Mouse (Mus musculus) mouse embryonic stem cell (cell line): ENCODE measurements around the gene Kctd6.

ENCODE experiments used
- in situ Hi-C, 2 experiments: fragments of 300-500 bp; cut with MboI; formaldehyde crosslinking; loops; 1 replicate in 1 of 2; 3 replicates in 1 of 2; pipeline ENCODE4 v1.14.3; 2019 to 2020; ENCODE audit warnings: low sequenced_read_pairs in 2 of 2, low pct_unique_long_range_greater_than_20kb in 1 of 2, mixed read lengths in 1 of 2; ENCODE audit not compliant: unreplicated experiment in 1 of 2

The Kctd6 gene

GRCm38 (mm10) chr14:8208876-8209275, 5.1 kb upstream of the Kctd6 start:
- in situ Hi-C loops, result no loop called here

- in situ Hi-C loops, result loop anchor here in 1 of 2 experiments (10.0 kb wide), 2 partner anchors 45 to 115 kb away; partner anchors contain the start of gene Pxk
Observed at GRCm38 (mm10) chr14:8209896-8210295, 4.0 kb upstream of the Kctd6 start.

DNA sequence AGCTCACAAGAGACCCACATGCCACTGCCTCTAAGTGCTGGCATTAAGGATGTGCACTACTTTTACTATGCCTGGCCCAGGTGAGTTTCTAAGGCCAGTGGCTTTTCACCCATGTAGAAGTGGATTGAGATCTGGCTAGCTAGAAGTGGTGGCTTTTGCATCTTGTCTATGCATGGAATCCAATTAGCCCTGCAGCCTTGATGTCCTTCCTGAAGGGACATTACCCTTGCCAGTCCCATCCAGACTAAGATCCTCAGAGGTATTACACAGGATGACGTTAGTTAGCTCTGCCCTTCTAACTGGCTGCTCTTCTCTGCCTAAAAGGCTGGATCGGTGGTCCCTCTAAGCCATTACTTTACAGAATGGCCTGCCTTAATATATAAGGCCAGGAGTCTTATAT, 944 bp upstream of the Kctd6 start:
- in situ Hi-C loops, result loop anchor here in 1 of 2 experiments (10.0 kb wide), 2 partner anchors 48 to 118 kb away; partner anchors contain the start of gene Pxk

DNA sequence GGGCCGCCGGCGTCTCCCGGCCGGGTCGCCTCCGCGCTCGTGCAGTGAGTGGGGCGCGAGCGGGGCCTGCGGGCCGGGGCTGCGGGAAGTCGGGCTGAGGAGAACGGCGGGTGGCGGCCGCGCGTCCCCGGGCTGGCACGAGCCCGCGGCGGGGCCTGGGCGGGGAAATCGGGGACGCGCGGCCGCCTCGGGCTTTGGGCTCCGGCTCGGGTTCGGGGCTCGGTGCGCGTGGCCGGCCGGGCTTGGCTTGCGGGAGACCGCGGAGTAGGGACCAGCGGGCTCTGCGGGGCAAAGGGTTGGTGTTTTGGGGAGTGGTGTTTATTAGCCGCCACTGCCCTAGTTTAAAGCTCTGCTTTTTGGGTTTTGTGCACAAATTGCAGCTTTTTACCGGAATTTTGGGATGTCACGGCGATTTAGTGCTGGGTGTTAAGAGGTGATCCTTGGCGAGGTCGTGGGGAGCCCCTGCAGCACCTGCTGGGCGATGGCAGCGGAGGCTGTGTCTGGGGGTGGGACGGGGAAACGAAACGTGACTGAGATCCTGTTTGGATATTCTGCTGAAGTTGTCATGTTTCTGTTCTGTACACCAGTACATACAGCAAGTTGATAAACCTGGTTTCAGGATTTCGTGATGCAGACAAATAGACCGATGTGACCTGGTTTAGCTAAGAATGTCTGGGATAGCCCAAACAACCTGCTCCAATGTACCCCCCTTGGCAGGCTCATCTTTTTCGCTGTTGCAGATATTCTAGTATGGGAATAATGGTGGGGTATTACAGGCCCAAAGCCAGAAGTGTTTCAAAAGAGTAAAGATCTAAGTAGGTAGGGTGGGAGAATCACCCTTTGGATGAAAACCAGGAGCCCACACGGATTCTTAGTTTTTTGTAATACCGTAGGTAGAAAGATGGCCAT, 613 bp downstream of the Kctd6 start:
- in situ Hi-C loops, result loop anchor here in 1 of 2 experiments (10.0 kb wide), 2 partner anchors 50 to 120 kb away; partner anchors contain the start of gene Pxk

DNA sequence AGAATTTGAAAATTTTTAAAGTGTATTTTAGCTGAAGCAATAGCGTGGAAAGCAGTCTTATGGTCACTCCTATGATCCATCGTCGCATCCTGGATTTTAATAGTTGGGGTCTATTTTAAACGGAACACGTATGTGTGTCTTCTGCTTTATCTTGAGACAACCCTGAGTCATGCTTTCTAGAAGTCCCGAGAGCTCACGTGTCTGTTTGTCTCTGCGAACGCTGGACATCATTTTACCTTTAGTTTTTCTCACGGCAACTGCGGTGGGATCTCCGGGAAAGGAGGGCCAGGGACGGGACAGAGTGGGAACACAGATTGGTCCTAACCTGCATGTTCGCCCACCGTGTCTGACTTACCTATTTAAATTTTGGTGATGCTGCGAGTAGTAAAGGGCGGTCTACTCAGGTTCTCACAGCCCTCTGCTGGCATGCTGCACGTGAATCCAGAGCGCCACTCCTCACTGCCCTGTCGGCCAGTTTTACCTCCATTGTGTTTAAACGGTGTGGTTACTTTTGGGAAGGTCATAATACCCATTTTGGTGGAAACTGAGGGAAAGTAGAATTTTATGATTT, 1.4 kb downstream of the Kctd6 start:
- in situ Hi-C loops, result loop anchor here in 1 of 2 experiments (10.0 kb wide), 2 partner anchors 50 to 120 kb away; partner anchors contain the start of gene Pxk

GRCm38 (mm10) chr14:8216100-8216499, 2.2 kb downstream of the Kctd6 start:
- in situ Hi-C loops, result loop anchor here in 1 of 2 experiments (10.0 kb wide), 2 partner anchors 51 to 121 kb away; partner anchors contain the start of gene Pxk

DNA sequence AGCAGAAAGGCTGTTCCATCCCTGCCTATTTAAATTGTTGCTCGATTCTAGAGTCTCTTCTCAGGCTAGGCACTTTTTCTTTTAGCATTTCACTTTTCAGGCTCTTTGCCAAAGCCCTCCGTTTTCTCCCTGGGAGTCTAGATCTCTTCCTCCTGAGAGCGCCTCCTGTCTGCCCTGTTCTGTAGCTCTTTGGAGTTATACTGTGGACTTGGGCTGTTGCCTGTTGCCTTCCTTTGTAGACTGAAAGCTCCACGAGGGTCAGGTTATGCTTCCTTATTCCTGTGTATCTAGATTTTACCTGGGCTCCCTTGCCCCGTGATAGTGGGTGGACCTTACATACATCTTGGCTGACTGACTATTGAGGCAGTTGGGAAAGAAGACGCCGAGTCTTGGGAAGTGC, 4.3 kb downstream of the Kctd6 start:
- in situ Hi-C loops, result loop anchor here in 1 of 2 experiments (10.0 kb wide), 2 partner anchors 53 to 123 kb away; partner anchors contain the start of gene Pxk

- in situ Hi-C loops, result loop anchor here in 1 of 2 experiments (10.0 kb wide), 2 partner anchors 54 to 124 kb away; partner anchors contain the start of gene Pxk
Observed at GRCm38 (mm10) chr14:8218730-8219380, 4.9 kb downstream of the Kctd6 start.

DNA sequence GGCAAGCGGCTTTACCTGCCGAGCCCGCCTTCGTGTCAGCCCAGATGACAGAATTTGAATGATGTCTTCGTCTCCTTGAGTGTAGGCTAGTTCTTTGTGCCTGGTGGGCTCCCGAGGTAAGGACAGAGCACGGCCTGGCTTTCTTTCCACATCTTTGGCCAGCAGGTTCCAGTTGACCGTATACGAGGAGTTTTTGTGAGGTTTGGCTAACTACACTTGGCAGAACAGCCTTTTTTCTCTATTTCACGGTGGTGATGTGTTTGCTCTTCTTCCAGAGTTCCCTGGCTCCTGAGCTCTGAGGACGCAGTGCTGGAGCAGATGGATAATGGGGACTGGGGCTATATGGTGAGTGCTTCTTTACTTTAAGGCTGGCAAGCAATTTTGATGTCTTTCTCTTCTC, 5.9 kb downstream of the Kctd6 start:
- in situ Hi-C loops, result loop anchor here in 1 of 2 experiments (10.0 kb wide), 2 partner anchors 55 to 125 kb away; partner anchors contain the start of gene Pxk

GRCm38 (mm10) chr14:8220306-8220705, 6.4 kb downstream of the Kctd6 start:
- in situ Hi-C loops, result no loop called here

GRCm38 (mm10) chr14:8220912-8221311, 7.0 kb downstream of the Kctd6 start:
- in situ Hi-C loops, result no loop called here

GRCm38 (mm10) chr14:8222561-8222960, 8.6 kb downstream of the Kctd6 start:
- in situ Hi-C loops, result no loop called here

DNA sequence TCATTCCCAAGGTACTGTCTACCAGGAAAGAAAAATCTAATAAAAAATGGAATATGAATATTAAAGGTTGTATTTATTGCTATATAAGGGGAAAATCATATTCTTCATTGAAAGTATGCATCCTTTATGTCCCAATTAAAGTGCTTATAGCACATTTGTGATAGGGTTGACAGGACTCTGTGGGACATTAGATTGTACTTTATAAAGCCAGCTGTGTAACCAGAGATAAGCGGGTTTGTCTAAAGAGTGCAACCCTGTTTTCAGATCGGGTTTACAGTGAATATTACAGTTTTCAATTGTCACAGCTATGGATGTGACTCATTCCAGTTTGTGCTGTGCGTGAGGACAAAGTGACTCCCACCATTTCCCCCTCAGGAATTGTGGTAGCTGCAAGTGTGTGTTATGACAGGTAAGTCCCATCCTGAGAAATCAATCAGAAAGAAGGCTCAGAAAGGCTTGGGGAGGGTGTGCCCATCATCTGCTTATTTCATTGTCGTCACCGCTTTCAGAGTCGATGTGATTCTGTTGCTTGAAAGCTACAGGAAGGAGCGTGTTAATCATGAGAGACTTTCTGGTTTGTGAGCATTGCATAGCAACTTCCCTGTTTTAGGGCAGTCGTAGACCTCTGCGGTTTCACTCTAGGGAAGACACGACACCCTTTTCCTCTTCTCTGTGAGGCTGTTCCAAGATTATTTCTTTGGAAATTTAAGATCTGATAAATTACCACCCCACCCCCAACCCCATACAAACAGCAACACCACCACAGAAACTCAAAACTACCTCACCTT, 9.8 kb downstream of the Kctd6 start:
- in situ Hi-C loops, result no loop called here

GRCm38 (mm10) chr14:8224805-8225204, 10.9 kb downstream of the Kctd6 start:
- in situ Hi-C loops, result no loop called here

- in situ Hi-C loops, result no loop called here
Observed at GRCm38 (mm10) chr14:8229367-8230019, 15.6 kb downstream of the Kctd6 start.

GRCm38 (mm10) chr14:8232155-8232910, 18.4 kb downstream of the Kctd6 start:
- in situ Hi-C loops, result no loop called here

DNA sequence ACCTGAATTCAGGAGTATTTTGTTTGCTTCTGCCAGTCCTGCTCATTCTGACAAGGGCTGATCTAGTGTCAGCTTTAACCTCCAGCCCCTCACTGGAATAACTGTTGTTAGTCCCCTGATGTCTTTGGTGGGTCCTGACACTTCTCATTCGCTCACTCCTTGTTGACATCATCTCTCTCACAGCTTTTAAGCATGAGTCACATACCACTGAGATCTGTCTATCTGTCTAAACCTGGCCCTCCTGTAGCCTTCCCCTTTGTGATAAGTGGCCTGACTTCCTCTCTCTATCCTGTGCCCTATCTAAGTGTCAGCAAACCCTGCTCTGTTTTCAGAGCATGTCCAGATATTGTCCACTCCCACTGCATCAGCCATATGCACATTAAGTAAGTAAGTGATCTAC, 19.3 kb downstream of the Kctd6 start:
- in situ Hi-C loops, result no loop called here
